In genomic region chr19:47915251-47915650, GRCm38 (mm10) we compare ENCODE assay signal across 31 mouse cellular contexts. TPM values are rescaled to one million over a fixed set of nuclear protein-coding genes. Genes with fewer than 3 reads are reported as not detected.
DNase-seq lines count a peak whose midpoint lies in the region; ATAC-seq and TF ChIP-seq lines count a peak whose summit lies in the region.
"Had no signal": no experiment of that assay in that cellular context is flagged by ENCODE, and none has a peak within 500 bp of the region (broad histone marks: within the 10 kb centered on the region; RNA-seq: fewer than 3 reads in every experiment).

No protein-coding gene starts in this region.

- H3K4me1 ChIP-seq in heart, embryonic 11.5 days (ENCODE audit: control insufficient read depth, insufficient read depth, low read length) = peaks cover 24% of the 10 kb centered on the region
- H3K4me1 ChIP-seq in heart, adult 2 months (ENCODE audit: control insufficient read depth, insufficient read depth, low read length) = peaks cover 8% of the 10 kb centered on the region
- H3K4me1 ChIP-seq in forebrain, embryonic 15.5 days = peaks cover 34% of the 10 kb centered on the region

- TF ChIP-seq CTCF in heart, adult 2 months (IDR thresholded peaks at IDR 0.05) = no peak

- no peak for DNase-seq in heart, adult 2 months
- DNase-seq in spleen, postnatal 36 days (ENCODE audit: low spot score in 2 of 2) = peak; percentile 24 to 39
- DNase-seq in spleen, adult 18-20 months = no peak
- DNase-seq in splenic B cell, adult 2 months (ENCODE audit: low read depth, low spot score) = peak; percentile 86
- DNase-seq in lung, postnatal 4 days = no peak
- DNase-seq: adrenal gland, postnatal 36 days; cerebellum, adult 11 months; cerebellum, adult 9-11 months; heart, postnatal 14 days; kidney, adult 2 months; liver; right cerebral cortex, adult 18-20 months; right cerebral cortex, postnatal 4 days; thymus, postnatal 25 days had no signal

- H3K9ac ChIP-seq in heart, embryonic 11.5 days (ENCODE audit: low read depth, low read length) = 0 out of 2 replicates have a peak overlapping the region, but pooled peaks have one; percentile 18
- H3K9ac ChIP-seq in heart, adult 2 months (ENCODE audit: low read depth, low read length) = no peak overlapping the region
- no peak overlapping the region for H3K9ac ChIP-seq in forebrain, embryonic 15.5 days (replicated peaks)
- H3K9ac ChIP-seq: embryonic facial prominence, embryonic 15.5 days; midbrain, embryonic 13.5 days; neural tube, embryonic 13.5 days had no signal

- no peak overlapping the region for H3K27ac ChIP-seq in heart, embryonic 11.5 days (ENCODE audit: low read depth, low read length)
- no peak overlapping the region for H3K27ac ChIP-seq in heart, adult 2 months
- H3K27ac ChIP-seq in forebrain, embryonic 15.5 days (replicated peaks) = no peak overlapping the region
- H3K27ac ChIP-seq: embryonic facial prominence, embryonic 15.5 days; heart, embryonic 10.5 days; kidney, postnatal 0 days; limb, embryonic 10.5 days; midbrain, embryonic 13.5 days; neural tube, embryonic 13.5 days had no signal

- no peak overlapping the region for H3K4me3 ChIP-seq in heart, embryonic 11.5 days (ENCODE audit: low read depth, low read length)
- no peak overlapping the region for H3K4me3 ChIP-seq in heart, adult 2 months
- no peak overlapping the region for H3K4me3 ChIP-seq in forebrain, embryonic 15.5 days
- H3K4me3 ChIP-seq: embryonic facial prominence, embryonic 15.5 days; heart, embryonic 10.5 days; limb, embryonic 10.5 days; midbrain, embryonic 13.5 days; myocyte; neural tube, embryonic 13.5 days had no signal

- H3K79me2 ChIP-seq in heart, adult 2 months (replicated peaks; ENCODE audit: control insufficient read depth, insufficient read depth, low read length) = no peaks in the 10 kb centered on the region; the same call in 1 of the 2 replicates

- TF ChIP-seq POLR2A in heart, adult 2 months (IDR thresholded peaks at IDR 0.05; ENCODE audit: insufficient read depth, low read depth, low read length) = no peak

- no peak for TF ChIP-seq EP300 in heart, adult 2 months (IDR thresholded peaks at IDR 0.05; ENCODE audit: insufficient read depth, low read depth, low read length)

- H3K4me2 ChIP-seq in heart, embryonic 11.5 days = no peak overlapping the region
- no peak overlapping the region for H3K4me2 ChIP-seq in forebrain, embryonic 15.5 days (replicated peaks)
- H3K4me2 ChIP-seq: embryonic facial prominence, embryonic 15.5 days; midbrain, embryonic 13.5 days; neural tube, embryonic 13.5 days had no signal

- H3K9me3 ChIP-seq in heart, embryonic 11.5 days (replicated peaks; ENCODE audit: control insufficient read depth, low read length) = no peaks in the 10 kb centered on the region
- H3K9me3 ChIP-seq in forebrain, embryonic 15.5 days = no peaks in the 10 kb centered on the region
- H3K9me3 ChIP-seq: embryonic facial prominence, embryonic 15.5 days; heart, embryonic 10.5 days; limb, embryonic 10.5 days; midbrain, embryonic 13.5 days; neural tube, embryonic 13.5 days had no signal

- intact Hi-C loops in heart, adult 2 months (cut with DNase I) = no loop called here

- H3K36me3 ChIP-seq in heart, embryonic 11.5 days (ENCODE audit: control insufficient read depth, insufficient read depth, low read length) = no peaks in the 10 kb centered on the region; the same call in 1 of the 2 replicates
- no peaks in the 10 kb centered on the region for H3K36me3 ChIP-seq in heart, adult 2 months (ENCODE audit: control insufficient read depth, insufficient read depth, low read length)
- peaks cover 2% of the 10 kb centered on the region; the same call in 1 of the 2 replicates for H3K36me3 ChIP-seq in splenic B cell, adult 2 months (ENCODE audit: control insufficient read depth, insufficient read depth, low read length, poor library complexity, severe bottlenecking)
- no peaks in the 10 kb centered on the region for H3K36me3 ChIP-seq in forebrain, embryonic 15.5 days
- H3K36me3 ChIP-seq: embryonic facial prominence, embryonic 15.5 days; midbrain, embryonic 13.5 days; neural tube, embryonic 13.5 days had no signal

- WGBS in heart, embryonic 11.5 days (ENCODE audit: insufficient replicate concordance) = 76% methylated on average over 4 of the region's 4 CpGs
- WGBS in heart, adult 2 months = 81% methylated on average over 4 of the region's 4 CpGs
- WGBS in forebrain, embryonic 15.5 days = 75% methylated on average over 4 of the region's 4 CpGs

- H3K27me3 ChIP-seq in heart, embryonic 11.5 days (ENCODE audit: control insufficient read depth, insufficient read depth, low read length) = no peaks in the 10 kb centered on the region
- H3K27me3 ChIP-seq in heart, adult 2 months (ENCODE audit: control insufficient read depth, insufficient read depth, low read length) = no peaks in the 10 kb centered on the region
- no peaks in the 10 kb centered on the region for H3K27me3 ChIP-seq in splenic B cell, adult 2 months (ENCODE audit: control insufficient read depth, insufficient read depth, low read length, poor library complexity, severe bottlenecking)
- H3K27me3 ChIP-seq in forebrain, embryonic 15.5 days = no peaks in the 10 kb centered on the region
- H3K27me3 ChIP-seq: embryonic facial prominence, embryonic 15.5 days; midbrain, embryonic 13.5 days; neural tube, embryonic 13.5 days had no signal

- no peak for ATAC-seq in heart, embryonic 11.5 days (replicated peaks; ENCODE audit: insufficient number of reproducible peaks, low FRiP score, low TSS enrichment)
- 0 out of 2 replicates have a peak, but pooled peaks have one; percentile 6 for ATAC-seq in granulocyte monocyte progenitor cell, adult 5-6 weeks (replicated peaks; ENCODE audit: poor library complexity, severe bottlenecking)
- ATAC-seq in forebrain, embryonic 15.5 days (replicated peaks) = no peak
- ATAC-seq: forebrain, embryonic 16.5 days; lung, postnatal 0 days; midbrain, embryonic 13.5 days had no signal

RNA-seq across cellular contexts. Expression of gene Cfap43, which starts 3.8 kb away (rescaled TPM):
- 0.08 TPM in 1 of 2 replicates, not detected in the other for polyA plus RNA-seq in heart, embryonic 11.5 days (2014; fragmentation: Nextera tagmentation; extraction: Ambion mirVana)
- total RNA-seq in heart, adult 2 months (2021) = not detected
- 0.26 and 0.86 TPM in 2 replicates for polyA plus RNA-seq in heart, adult 2 months (2012; rRNA removed)
- total RNA-seq in granulocyte monocyte progenitor cell, adult 5-6 weeks (2014; fragmentation: Nextera tagmentation) = not detected in 2 replicates
- 0.05 TPM in 1 of 2 replicates, not detected in the other for total RNA-seq in granulocyte monocyte progenitor cell, adult 5-6 weeks (2017)
- polyA plus RNA-seq in forebrain, embryonic 15.5 days (2015; fragmentation: Nextera tagmentation; extraction: Ambion mirVana) = 0.82 and 2.6 TPM in 2 replicates
- total RNA-seq: adrenal gland, postnatal 36 days; common myeloid progenitor, adult 5-6 weeks had no signal
- polyA plus RNA-seq: kidney, adult 2 months; large intestine, adult 2 months; liver, embryonic 16.5 days had no signal

RNA-seq across cellular contexts. Expression of gene Itprip, which starts 3.8 kb away (rescaled TPM):
- polyA plus RNA-seq in heart, embryonic 11.5 days (2014; fragmentation: Nextera tagmentation; extraction: Ambion mirVana) = 13.2 and 16.9 TPM in 2 replicates
- 10 to 100 TPM in 1 of 2 experiments, 1 to 10 TPM in 1; 8.5 to 11.7 TPM for total RNA-seq in heart, adult 2 months (2021)
- 8.1 and 8.6 TPM in 2 replicates for polyA plus RNA-seq in heart, adult 2 months (2012; rRNA removed)
- total RNA-seq in granulocyte monocyte progenitor cell, adult 5-6 weeks (2014; fragmentation: Nextera tagmentation) = 18.2 and 19.1 TPM in 2 replicates
- 15.8 and 16.7 TPM in 2 replicates for total RNA-seq in granulocyte monocyte progenitor cell, adult 5-6 weeks (2017)
- 7.7 and 8.6 TPM in 2 replicates for polyA plus RNA-seq in forebrain, embryonic 15.5 days (2015; fragmentation: Nextera tagmentation; extraction: Ambion mirVana)

RNA-seq across cellular contexts. Expression of gene Cfap58, which starts 22.2 kb away (rescaled TPM):
- polyA plus RNA-seq in heart, embryonic 11.5 days (2014; fragmentation: Nextera tagmentation; extraction: Ambion mirVana) = 0.16 and 0.18 TPM in 2 replicates
- total RNA-seq in heart, adult 2 months (2021) = 1 to 10 TPM; 1.9 to 2.1 TPM
- polyA plus RNA-seq in heart, adult 2 months (2012; rRNA removed) = 0.02 TPM in 1 of 2 replicates, not detected in the other
- total RNA-seq in granulocyte monocyte progenitor cell, adult 5-6 weeks (2014; fragmentation: Nextera tagmentation) = not detected in 2 replicates
- total RNA-seq in granulocyte monocyte progenitor cell, adult 5-6 weeks (2017) = not detected in 2 replicates
- polyA plus RNA-seq in forebrain, embryonic 15.5 days (2015; fragmentation: Nextera tagmentation; extraction: Ambion mirVana) = 0.32 and 0.37 TPM in 2 replicates
- total RNA-seq: common myeloid progenitor, adult 5-6 weeks; gastrocnemius, postnatal 4 days had no signal
- polyA plus RNA-seq: intestine, embryonic 14.5 days; kidney, postnatal 0 days; large intestine, adult 2 months; limb, embryonic 10.5 days; liver, embryonic 16.5 days; myocyte had no signal

RNA-seq across cellular contexts. Expression of gene Gsto2, which starts 49.9 kb away (rescaled TPM):
- 0.82 and 1.3 TPM in 2 replicates for polyA plus RNA-seq in heart, embryonic 11.5 days (2014; fragmentation: Nextera tagmentation; extraction: Ambion mirVana)
- total RNA-seq in heart, adult 2 months (2021) = 1 to 10 TPM; 2.6 to 2.7 TPM
- 1.4 and 1.6 TPM in 2 replicates for polyA plus RNA-seq in heart, adult 2 months (2012; rRNA removed)
- total RNA-seq in granulocyte monocyte progenitor cell, adult 5-6 weeks (2014; fragmentation: Nextera tagmentation) = not detected in 2 replicates
- total RNA-seq in granulocyte monocyte progenitor cell, adult 5-6 weeks (2017) = not detected in 2 replicates
- polyA plus RNA-seq in forebrain, embryonic 15.5 days (2015; fragmentation: Nextera tagmentation; extraction: Ambion mirVana) = 0.86 and 1.3 TPM in 2 replicates
- total RNA-seq: common myeloid progenitor, adult 5-6 weeks had no signal

Comparison
In these comparisons a context has a peak if more than half of its experiments do, and no peak if none do; other contexts are left out.
1. DNase-seq: peak in spleen, postnatal 36 days (2 of 2) and splenic B cell, adult 2 months (single experiment); none in heart, adult 2 months (0 of 2), spleen, adult 18-20 months (0 of 2) and lung, postnatal 4 days (0 of 2).